Mouse (Mus musculus) frontal cortex, postnatal 14 days (tissue): ENCODE measurements around the gene Lrrc7.
"Not testable (repeated sequence)": the region's sequence is repeated elsewhere in the genome, so short reads cannot be mapped to it uniquely, and the experiment has no call there.

Source experiments
- DNase-seq, 2 experiments: peaks; one replicate each; pipeline ENCODE4 v3.0.0; 2022; ENCODE audit warnings: low spot score in 2 of 2

Gene Lrrc7

DNA sequence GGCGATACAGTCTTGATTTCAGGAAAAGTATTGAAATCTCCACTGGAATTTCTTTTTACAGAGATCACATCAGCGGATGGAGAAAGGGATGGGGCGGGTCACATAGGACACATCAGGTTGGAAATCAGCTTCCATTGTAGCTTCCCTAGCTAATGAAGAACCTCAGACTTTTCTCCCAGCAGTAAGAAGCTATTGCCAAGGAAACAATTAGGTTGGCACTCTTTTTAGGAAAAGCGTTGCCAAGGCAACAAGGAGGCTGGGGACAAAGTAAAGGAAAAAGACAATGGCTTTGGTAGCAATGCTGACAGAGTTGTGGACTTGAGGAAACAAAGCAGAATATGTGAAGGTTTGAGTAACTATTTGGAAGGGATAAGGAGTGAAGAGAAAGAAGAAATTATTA is 393.6 kb downstream of the Lrrc7 start:
- DNase-seq: no peak

DNA sequence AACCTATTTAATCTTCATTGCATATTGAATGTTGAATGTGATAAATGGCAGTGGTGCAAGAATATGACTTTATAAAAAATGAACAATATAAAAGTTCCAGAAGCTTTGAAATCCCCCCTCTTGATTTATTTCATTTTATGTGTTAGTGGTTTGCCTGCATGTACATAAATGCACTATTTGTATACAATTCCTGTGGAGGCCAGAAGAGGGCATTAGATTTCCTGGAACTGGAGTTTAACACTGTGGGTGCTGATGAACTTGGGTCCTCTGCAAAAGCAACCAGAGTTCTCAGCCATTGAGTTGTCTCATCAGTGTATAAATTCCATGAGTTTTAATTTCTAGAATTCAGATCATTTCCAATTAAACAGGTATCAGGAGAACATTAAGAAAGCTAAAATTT is 397.0 kb downstream of the Lrrc7 start:
- no peak for DNase-seq

DNA sequence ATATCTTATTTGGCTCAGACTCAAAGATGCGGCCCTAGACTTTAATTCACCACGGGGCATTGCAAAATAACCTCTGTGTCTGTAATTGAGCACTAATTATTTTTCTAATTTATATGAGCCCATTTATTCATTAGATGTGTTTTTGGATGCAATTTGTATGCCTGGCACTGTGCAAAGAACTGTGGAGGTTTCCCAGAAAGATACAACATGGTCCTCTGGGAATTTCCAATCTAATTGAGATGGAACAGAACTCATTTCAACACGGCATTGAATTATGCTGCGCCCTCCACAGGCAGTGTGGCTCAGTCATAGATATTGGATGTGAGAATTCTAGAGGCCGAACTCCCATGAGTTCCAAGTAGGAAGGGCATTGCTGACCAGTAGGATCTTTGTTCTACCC is 397.6 kb downstream of the Lrrc7 start:
- DNase-seq: no peak

DNA sequence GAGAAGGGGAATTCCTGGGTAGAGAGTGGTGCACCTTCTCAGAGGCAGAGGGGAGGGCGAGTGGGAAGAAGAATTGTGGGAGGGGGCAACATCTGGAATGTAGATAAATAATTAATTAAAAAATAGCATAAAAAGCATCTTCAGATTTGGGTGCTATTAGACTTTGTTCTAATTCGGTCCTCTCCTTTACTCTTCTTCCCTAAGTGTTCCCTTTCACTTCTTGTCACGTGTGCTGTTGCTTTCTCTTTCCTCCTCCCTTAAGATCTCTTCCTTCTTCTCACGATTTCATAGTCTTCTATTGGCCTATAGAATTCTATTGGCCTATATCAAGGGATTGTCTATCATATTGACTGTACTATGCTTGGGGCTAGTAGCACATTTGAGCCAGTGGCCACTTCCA is 398.9 kb downstream of the Lrrc7 start:
- DNase-seq: no peak

DNA sequence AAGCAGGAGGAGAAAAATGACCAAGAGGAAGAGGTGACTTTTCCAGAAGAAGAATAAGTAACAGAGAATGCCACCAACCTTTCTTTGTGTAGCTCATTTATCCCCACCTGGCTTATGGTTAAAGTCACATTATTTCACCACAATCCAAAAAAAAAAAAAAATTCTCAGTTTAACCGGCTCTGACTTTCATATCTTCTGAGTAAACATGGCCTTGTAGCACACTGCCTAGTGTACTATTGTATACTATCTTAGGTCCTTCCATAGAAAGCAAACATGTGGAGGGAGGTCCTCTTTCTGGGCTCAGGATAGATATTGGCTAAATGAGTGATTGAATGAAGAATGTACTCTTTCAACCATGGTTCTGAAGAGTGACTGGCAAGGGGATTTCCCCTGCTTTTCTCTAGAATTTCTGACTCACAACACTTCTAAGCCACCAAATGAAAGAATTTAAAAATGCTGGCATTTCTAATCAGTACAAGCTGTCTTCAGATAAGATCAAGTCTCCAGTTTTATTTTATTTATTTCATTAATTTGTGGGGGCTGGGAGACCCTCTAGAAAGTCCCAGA is 400.0 kb downstream of the Lrrc7 start:
- DNase-seq: no peak

DNA sequence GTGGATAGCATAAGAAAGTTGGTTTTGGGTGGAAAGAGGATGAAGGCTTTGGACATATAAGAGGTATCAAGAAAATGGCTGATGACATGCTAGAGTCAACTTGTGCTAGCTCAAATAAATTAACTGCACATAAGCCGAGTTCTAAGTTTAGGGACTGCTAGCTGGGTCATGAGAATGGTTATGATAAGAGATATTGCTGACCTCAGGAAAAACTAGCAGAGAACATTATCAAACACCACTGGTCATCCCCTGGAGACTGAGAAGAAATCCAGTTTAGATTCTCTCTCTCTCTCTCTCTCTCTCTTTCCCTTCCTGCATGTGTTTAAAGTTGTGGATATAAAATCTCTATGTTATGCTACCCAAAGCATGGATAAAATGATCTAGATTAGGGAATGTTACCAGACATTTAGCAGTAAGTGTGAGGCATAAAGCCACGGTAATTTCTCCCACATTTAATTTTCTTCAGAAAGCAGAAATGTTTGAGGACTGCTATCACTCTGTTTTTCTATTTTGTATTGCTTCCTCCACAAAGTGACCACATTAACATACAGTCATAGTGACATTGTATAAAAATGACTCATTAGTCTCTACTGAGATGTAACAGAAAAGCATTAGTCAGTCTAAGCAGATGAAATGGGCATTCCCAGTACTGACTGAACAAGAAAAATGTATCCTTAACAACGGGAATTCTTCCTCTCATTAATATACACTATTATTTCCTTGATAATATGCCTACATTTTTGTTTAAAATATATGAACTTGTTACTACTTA is 406.3 kb downstream of the Lrrc7 start:
- no peak for DNase-seq

DNA sequence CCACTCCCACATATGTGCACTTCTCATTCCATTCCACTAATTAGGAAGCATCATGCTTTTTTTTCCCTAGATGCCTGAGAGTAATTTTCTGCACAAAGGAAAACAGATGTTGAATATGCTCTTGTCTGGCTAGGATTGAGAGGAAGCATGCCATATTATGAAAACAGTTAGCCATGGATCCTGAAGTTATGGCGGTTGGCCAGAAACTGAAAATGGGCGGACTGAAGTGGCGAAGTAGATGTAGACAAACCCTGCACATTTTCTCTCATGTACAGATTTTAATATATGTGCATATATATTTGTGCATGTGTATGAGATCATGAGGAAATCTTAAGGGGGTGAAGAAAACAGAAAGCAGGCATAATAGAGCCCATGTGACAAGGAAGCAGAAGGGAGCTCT is 407.9 kb downstream of the Lrrc7 start:
- DNase-seq: no peak

DNA sequence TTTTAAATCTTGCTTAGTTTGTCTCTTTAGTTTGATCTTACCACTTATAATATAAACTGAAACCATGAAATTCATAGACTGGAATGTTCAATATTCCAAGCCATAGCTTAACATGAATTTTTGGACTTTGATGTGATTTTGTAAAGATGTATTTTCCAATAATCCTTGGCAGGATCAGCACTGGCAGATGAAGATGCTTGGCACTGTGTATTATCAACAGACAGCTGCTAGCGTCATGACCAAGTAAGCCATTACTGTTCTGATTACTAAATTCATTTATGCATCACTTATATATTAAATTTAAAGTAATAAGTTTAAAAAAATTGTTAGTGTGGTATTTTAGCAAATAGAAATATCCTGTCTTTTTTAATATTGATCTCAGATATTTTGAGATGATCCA is 413.0 kb downstream of the Lrrc7 start:
- DNase-seq: no peak

DNA sequence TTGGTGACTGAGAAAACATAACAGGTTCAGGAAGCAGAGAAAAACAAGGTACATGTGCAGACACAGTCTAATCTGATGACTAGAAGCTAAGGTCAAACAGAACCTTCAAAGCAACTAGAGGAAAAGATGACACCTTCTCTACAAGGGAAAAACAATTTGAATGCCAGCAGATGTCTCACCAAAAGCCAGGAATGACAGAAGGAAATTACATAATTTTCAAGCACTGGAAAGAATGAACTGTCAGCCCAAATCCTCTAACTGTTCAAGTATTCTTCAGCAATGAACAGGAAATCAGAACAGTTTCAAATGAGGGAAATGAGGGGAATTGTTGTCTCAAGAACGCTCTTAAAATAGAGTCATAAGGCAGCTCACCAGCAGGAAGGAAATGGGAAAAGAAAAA is 421.4 kb downstream of the Lrrc7 start:
- DNase-seq: no peak

DNA sequence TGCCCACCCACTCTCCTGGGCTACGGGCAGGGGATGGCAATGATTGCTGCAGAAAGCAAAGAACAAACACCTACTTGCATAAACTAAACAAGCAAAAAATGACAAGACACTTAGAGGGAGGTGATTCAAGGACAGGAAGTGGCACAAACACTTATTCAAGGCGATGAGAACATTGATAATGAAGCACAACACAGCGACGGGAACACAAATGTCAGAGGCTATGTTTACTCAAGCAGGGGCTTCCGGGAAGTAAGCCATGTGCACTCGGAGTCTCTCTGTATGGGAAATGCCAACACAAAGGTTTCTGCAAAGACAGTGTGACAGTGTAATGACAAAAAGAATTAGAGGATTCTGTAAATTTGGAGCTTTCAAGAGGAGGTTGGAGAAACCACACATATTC is 424.2 kb downstream of the Lrrc7 start:
- no peak for DNase-seq

DNA sequence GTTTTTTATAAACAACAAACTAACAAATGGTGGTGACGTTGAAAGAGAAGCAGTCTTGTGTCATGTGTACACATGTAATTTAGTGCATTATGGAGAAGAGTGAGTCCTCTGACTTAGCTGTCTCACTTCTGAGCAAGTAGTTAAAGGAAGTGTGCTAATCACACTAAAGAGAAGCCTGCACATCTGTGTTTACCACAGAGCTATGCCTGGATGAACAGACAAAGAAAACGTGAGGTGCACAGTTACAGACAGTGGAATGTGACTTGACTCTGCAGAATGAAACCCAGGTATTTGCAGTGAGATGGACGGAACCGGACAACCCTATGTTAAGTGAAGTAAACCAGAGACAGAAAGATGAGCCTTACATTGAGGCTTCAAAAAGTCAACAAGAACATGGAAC is 430.3 kb downstream of the Lrrc7 start:
- no peak for DNase-seq

DNA sequence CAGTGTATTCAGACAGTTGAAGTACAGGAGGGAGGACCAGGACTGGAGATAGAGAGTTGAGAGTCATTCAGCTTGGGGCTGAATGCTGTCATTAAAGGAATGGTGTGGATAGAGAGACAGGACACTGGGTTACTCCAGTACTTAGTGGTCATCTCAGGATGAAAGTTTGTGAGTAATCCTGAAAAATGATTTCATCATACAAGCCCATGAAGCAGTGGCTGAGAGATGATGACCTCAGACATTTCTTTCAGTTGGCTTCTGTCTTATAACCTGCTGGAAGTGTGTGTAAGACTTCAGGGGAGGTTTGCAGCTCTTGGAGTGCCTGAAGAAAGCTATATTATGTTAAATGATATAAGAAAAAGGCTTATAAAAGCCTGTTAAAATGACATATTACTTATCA is 430.8 kb downstream of the Lrrc7 start:
- no peak for DNase-seq

DNA sequence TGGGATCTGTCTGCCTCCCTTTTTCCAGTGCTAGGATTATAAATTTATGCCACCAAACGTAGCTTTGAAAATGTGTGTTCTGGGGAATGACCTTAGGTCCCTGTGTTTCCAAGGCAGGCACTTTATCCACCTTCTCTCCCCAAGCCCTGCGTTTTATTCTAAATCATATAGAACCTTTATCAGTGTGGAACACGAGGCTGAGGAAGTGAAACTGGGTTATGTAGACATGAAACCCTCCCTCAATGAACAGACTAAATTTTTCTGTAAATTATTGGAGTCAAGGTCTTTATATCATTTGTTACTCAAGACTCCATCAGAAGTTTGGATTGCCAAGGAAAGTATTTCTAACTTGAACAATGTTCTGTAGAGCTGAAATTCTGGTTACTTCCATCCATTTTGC is 439.1 kb downstream of the Lrrc7 start:
- DNase-seq: no peak

DNA sequence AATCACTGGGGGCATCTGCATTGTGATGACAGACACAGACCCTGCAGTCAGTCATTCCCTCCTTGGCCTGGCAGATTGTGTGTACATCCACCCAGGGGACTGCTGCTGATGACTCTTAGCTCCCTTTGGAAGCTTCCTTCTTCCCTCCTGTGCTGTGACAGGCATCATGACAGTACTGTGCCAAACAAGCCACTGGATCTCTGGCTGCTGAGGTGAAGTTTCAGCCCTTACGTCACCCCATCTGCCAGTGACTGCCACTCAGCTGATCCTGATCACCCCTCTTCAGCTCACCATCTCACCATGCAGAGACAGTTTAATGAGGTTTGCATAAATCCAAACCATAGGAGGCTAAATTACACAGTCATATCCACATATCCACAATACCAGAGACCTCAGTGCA is 456.8 kb downstream of the Lrrc7 start:
- DNase-seq: no peak

DNA sequence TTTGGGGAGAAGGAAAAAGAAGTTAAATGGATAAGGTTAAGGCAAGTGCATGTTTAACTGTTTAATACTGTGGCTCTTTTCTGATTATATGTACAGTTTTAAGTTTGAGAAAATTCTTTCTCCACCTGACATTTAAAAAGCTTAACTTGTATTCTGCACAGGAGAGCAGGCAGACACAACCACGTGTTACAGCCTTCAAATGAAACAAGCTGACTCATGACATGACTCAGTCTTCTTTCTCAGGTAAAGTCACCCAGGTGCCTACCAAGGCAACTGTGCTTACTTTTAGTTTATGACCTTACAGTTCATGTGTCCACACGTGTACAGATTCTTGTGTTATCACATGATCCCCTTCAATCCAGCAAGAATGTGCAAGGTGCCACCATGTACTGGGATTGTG is 458.6 kb downstream of the Lrrc7 start:
- DNase-seq: no peak

DNA sequence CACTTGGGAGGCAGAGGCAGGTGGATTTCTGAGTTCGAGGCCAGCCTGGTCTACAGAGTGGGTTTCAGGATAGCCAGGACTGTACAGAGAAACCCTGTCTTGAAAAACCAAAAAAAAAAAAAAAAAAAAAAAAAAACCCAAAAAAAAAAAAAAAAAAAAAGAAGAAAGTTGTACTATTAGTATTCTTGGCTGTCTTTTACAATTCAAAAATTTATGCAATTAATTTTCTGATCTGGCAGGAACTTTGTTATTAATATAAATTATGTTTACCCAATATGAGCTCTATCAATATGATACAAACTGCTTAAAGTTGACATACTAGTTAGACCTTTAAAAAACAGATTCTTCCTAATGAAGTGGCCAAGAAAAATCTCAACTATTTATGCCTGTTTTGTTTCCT is 459.5 kb downstream of the Lrrc7 start:
- DNase-seq: not testable (repeated sequence)

DNA sequence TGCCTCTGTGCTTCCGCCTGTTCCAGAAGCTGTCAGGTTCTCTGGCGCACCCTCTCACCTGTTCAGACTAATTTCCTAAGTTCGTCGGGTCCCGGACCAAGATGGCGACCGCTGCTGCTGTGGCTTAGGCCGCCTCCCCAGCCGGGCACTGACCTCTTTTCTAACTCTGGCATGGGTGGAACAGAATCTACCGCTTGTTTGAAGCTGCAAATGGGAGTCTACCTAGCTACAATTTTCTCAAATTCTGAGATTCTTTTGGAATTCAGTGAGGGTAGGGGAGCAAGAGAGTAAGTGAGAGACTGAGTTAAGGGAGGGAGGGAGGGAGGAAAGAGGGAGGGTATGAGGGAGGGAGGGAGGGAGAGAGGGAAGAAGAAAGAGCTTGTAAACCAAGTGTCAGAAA is 460.0 kb downstream of the Lrrc7 start:
- not testable (repeated sequence) for DNase-seq

DNA sequence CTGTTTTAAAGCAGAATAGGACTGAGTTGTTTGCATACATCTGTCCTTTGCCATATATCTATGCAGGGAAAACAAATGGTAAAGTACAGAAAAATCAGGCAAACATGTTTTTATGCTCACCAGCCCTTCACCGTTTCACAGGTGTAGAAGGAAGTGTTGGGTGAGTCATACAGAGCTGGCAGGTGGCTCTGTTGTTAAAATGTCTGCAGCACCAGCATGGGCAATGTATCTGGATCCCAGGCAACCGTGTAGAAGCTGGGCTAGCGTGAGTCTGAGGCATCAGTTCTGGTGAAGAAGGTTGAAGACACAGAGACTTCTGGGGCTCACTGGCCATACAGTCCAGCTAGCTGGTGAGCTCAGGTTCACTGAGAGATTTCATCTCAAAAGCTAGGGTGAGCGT is 468.1 kb downstream of the Lrrc7 start:
- no peak for DNase-seq

DNA sequence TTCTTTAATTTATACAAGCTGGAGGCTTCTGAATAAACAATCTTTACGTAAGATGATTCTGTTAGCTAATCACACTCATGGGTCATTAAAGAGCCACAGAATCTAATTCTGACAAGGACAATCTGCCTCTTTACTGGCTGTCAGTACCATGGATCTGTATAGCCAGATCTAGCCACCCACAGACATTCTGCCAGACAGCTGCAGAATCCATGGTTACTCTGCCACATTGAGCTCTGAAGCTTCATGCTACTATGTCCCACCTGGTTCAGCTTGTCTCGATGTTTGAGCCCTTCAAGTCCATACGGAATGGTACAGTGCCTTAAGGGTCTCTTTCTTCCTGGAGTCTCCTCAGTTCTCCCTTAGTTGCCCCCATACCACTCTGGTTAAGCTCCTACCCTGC is 470.4 kb downstream of the Lrrc7 start:
- no peak for DNase-seq

DNA sequence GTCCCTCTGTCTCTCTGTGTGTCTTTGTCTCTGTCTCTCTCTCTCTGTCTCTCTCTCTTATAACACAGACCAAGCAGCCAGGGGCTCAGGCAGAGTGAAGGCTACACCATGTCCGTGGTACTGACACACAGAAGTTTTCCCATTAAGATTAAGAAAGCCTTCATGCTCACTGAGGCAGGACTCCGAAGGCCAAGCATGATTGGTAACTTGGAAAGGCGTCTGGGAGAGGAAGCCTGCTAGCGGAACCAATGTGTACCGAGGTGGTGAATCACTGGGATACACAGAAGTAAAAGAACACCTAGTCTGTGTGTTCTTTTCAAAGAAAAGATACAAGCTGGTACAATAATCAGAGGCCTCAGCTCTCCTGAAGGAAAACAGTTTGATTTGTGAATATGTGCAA is 484.2 kb downstream of the Lrrc7 start:
- no peak for DNase-seq

DNA sequence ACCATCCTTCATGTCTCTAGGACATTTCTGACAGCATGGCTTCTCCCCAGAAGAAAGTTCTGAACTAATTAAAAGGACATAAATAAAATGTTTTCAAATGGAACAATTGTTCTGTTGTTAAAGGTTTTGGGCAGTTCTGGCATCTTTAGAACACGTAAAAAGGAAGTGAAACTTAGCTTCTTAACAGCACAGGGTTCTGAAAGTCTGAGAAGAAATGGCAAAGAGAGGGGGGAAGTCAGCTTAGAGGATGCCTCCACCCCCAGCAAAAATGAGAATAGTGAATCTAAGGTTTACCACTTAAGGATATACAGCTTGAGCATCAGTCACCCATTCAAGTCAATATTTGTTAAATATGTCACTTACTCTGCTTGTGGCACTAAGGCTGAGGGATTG is 484.6 kb downstream of the Lrrc7 start:
- DNase-seq: no peak

DNA sequence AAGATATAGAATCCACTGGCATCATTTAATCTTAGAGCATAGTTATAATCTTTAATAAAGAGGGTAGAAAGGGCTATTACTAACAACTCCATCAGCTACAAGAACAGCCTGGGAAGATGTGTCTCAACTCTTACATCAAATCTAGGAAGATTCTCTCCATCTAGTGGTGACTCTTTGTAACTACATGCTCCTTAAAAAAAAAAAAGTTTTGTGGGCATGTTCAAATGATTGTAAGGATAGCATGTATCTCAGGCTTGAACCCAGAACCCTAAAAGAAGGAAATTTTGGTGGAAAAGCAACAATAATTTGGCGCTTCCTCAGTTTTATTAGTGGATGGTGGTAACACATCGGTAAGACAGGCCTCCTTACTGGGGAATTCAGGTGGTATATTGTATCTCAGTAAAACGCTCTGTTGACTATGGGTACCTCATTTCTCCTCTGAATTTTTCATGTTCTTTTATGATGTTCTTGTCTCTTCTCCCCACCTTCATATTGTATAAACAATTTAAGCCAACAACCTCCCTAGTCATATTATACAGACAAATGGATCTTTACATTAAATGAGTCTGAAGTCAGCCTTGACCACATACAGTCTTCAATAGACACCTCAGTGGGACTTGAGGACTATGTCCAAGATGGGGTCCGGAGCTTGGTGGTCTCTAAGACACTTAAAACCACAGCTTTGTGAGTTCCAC is 485.2 kb downstream of the Lrrc7 start:
- no peak for DNase-seq

DNA sequence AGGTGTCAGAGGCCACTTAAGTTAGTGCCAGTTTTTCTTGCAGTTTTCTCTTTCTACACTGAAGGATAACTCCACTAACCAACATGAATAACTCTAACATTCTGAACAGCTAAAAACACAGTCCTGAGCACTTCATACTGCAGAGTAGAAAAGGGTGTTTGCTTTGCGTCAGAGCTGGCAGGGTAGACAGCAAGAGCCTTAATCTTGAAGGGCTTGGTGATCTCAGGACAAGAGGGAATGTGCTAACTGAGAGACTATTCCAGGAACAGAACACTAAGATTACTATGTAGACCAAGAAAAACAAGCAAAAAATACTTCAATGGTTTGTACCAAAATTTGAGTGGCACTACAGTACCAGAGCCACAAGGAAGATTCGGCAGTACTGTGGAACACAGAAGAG is 487.0 kb downstream of the Lrrc7 start:
- DNase-seq: no peak
